Mouse (Mus musculus) testis, adult 2 months (tissue): ENCODE results near the gene Myocd. TPM values are rescaled to one million over a fixed set of nuclear protein-coding genes. Genes with fewer than 3 reads are reported as not detected.

Experiments
- H3K27ac ChIP-seq: fragments of 200-500 bp; 2 replicates; pipeline ENCODE4 v1.5.1; 2012; ENCODE audit warnings: low read depth, low read length; ENCODE audit not compliant: control insufficient read depth, insufficient read depth
- H3K27me3 ChIP-seq: fragments of 200-500 bp; 2 replicates; pipeline ENCODE4 v1.6.1; 2012; ENCODE audit warnings: mild to moderate bottlenecking, low read length, moderate library complexity; ENCODE audit not compliant: control insufficient read depth, insufficient read depth
- H3K36me3 ChIP-seq: fragments of 200-500 bp; 2 replicates; pipeline ENCODE4 v1.6.1; 2012; ENCODE audit warnings: mild to moderate bottlenecking, low read length; ENCODE audit not compliant: control insufficient read depth, insufficient read depth
- H3K4me1 ChIP-seq: fragments of 200-500 bp; 2 replicates; pipeline ENCODE4 v1.6.1; 2012; ENCODE audit warnings: low read length; ENCODE audit not compliant: control insufficient read depth, insufficient read depth
- H3K4me3 ChIP-seq: fragments of 200-500 bp; 2 replicates; pipeline ENCODE4 v1.5.1; 2012; ENCODE audit warnings: low read depth, mild to moderate bottlenecking, low read length, moderate library complexity, mixed read lengths; ENCODE audit not compliant: control insufficient read depth
- CTCF ChIP-seq: fragments of 200-500 bp; IDR thresholded peaks from 2 replicates; pipeline ENCODE4 v1.5.1; 2012; ENCODE audit warnings: low read depth, mild to moderate bottlenecking, inconsistent platforms, low read length, moderate library complexity; ENCODE audit not compliant: control insufficient read depth, insufficient read depth, insufficient replicate concordance
- POLR2A ChIP-seq: fragments of 200-500 bp; IDR thresholded peaks from 2 replicates; pipeline ENCODE4 v1.6.1; 2012; ENCODE audit warnings: low read depth, mild to moderate bottlenecking, inconsistent platforms, low read length, moderate library complexity; ENCODE audit not compliant: control insufficient read depth
- polyA plus RNA-seq: library from polyadenylated mRNA; depleted of rRNA; stranded (reverse); fragments of >200 nt; gene quantifications from 2 replicates; pipeline ENCODE4 v1.2.3, GENCODE M21; 2012

Gene Myocd
- polyA plus RNA-seq, 1 experiment, result 0.43 TPM

GRCm38 (mm10) chr11:65213806-65214205 is 56.0 kb downstream of the Myocd start:
- Histone ChIP-seq H3K27me3 (no peaks in the 10 kb centered on the region), H3K4me1 (no peaks in the 10 kb centered on the region; the same call in 1 of the 2 replicates), H3K36me3 (no peaks in the 10 kb centered on the region), H3K4me3 (no peak overlapping the region), H3K27ac (no peak overlapping the region)
- no peak for TF ChIP-seq POLR2A
- no peak for TF ChIP-seq CTCF

GRCm38 (mm10) chr11:65211701-65212100 is 58.1 kb downstream of the Myocd start:
- TF ChIP-seq CTCF, result no peak
- TF ChIP-seq POLR2A, result no peak
- Histone ChIP-seq H3K4me3 (no peak overlapping the region), H3K27ac (no peak overlapping the region), H3K36me3 (no peaks in the 10 kb centered on the region), H3K4me1 (no peaks in the 10 kb centered on the region; the same call in 1 of the 2 replicates), H3K27me3 (no peaks in the 10 kb centered on the region)

- Histone ChIP-seq H3K36me3 (no peaks in the 10 kb centered on the region), H3K4me3 (no peak overlapping the region), H3K4me1 (no peaks in the 10 kb centered on the region; the same call in 1 of the 2 replicates), H3K27me3 (no peaks in the 10 kb centered on the region), H3K27ac (no peak overlapping the region)
- TF ChIP-seq CTCF, result no peak
- TF ChIP-seq POLR2A, result no peak
Measured at GRCm38 (mm10) chr11:65209441-65209840, 60.3 kb downstream of the Myocd start.

- H3K27me3 ChIP-seq, result no peaks in the 10 kb centered on the region
- H3K4me1 ChIP-seq, result no peaks in the 10 kb centered on the region; the same call in 1 of the 2 replicates
- H3K36me3 ChIP-seq, result no peaks in the 10 kb centered on the region
- H3K27ac ChIP-seq, result no peak overlapping the region
- no peak for TF ChIP-seq CTCF
- no peak for TF ChIP-seq POLR2A
- no peak overlapping the region for H3K4me3 ChIP-seq
Measured at GRCm38 (mm10) chr11:65205306-65205705, 64.5 kb downstream of the Myocd start.

GRCm38 (mm10) chr11:65204651-65205050 is 65.1 kb downstream of the Myocd start:
- TF ChIP-seq POLR2A, result no peak
- no peak for TF ChIP-seq CTCF
- no peak overlapping the region for H3K27ac ChIP-seq

GRCm38 (mm10) chr11:65203020-65203419 is 66.8 kb downstream of the Myocd start:
- TF ChIP-seq CTCF (no peak), POLR2A (no peak)
- no peaks in the 10 kb centered on the region for H3K4me1 ChIP-seq
- H3K27ac ChIP-seq, result no peak overlapping the region
- H3K27me3 ChIP-seq, result no peaks in the 10 kb centered on the region
- H3K4me3 ChIP-seq, result no peak overlapping the region
- H3K36me3 ChIP-seq, result no peaks in the 10 kb centered on the region

More at GRCm38 (mm10) chr11:65204651-65205050, 65.1 kb downstream of the Myocd start:
- no peak overlapping the region for H3K4me3 ChIP-seq
- no peaks in the 10 kb centered on the region for H3K36me3 ChIP-seq
- H3K4me1 ChIP-seq, result no peaks in the 10 kb centered on the region; the same call in 1 of the 2 replicates
- no peaks in the 10 kb centered on the region for H3K27me3 ChIP-seq

GRCm38 (mm10) chr11:65202236-65202635 is 67.6 kb downstream of the Myocd start:
- Histone ChIP-seq H3K4me3 (no peak overlapping the region), H3K27ac (no peak overlapping the region), H3K36me3 (no peaks in the 10 kb centered on the region), H3K27me3 (no peaks in the 10 kb centered on the region), H3K4me1 (no peaks in the 10 kb centered on the region)
- no peak for TF ChIP-seq CTCF
- TF ChIP-seq POLR2A, result no peak

- no peak overlapping the region for H3K27ac ChIP-seq
- TF ChIP-seq POLR2A (no peak), CTCF (no peak)
- H3K4me3 ChIP-seq, result no peak overlapping the region
Measured at GRCm38 (mm10) chr11:65198026-65198425, 71.8 kb downstream of the Myocd start.

More at GRCm38 (mm10) chr11:65198026-65198425, 71.8 kb downstream of the Myocd start:
- Histone ChIP-seq H3K27me3 (no peaks in the 10 kb centered on the region), H3K4me1 (no peaks in the 10 kb centered on the region), H3K36me3 (no peaks in the 10 kb centered on the region)
